Mouse (Mus musculus): ENCODE data around the gene Pot1b. TPM values are rescaled to one million over a fixed set of nuclear protein-coding genes. Genes with fewer than 3 reads are reported as not detected.

The Pot1b gene
- polyA plus RNA-seq, 1 experiment from 2014 or later: 3.1 TPM

- Histone ChIP-seq H3K4me2 (ENCODE audit: low read depth, low read length) (no peak overlapping the region), H3K36me3 (replicated peaks; ENCODE audit: insufficient read depth, low read length) (no peaks in the 10 kb centered on the region), H3K27me3 (ENCODE audit: insufficient read depth, low read length) (no peaks in the 10 kb centered on the region), H3K4me1 (ENCODE audit: insufficient read depth) (no peaks in the 10 kb centered on the region), H3K4me3 (ENCODE audit: low read depth, low read length) (no peak overlapping the region), H3K9me3 (ENCODE audit: low read length) (no peaks in the 10 kb centered on the region), H3K27ac (ENCODE audit: low read depth) (no peak overlapping the region), H3K9ac (replicated peaks) (no peak overlapping the region)
- WGBS (ENCODE audit: insufficient replicate concordance): 42% methylated on average over 1 of the region's 1 CpGs
- ATAC-seq (no peak), DNase-seq (no peak)
- TF ChIP-seq CTCF (IDR thresholded peaks at IDR 0.05; ENCODE audit: low read depth) (no peak), EP300 (IDR thresholded peaks at IDR 0.05; ENCODE audit: low read depth) (no peak)
These were observed 8.8 kb upstream of the Pot1b start for GRCm38 (mm10) chr17:55721270-55721669.

- Histone ChIP-seq H3K9me3 (ENCODE audit: low read length) (no peaks in the 10 kb centered on the region), H3K4me3 (ENCODE audit: low read depth, low read length) (no peak overlapping the region), H3K4me1 (ENCODE audit: insufficient read depth) (no peaks in the 10 kb centered on the region), H3K9ac (replicated peaks) (no peak overlapping the region), H3K27ac (ENCODE audit: low read depth) (no peak overlapping the region), H3K4me2 (ENCODE audit: low read depth, low read length) (no peak overlapping the region), H3K27me3 (ENCODE audit: insufficient read depth, low read length) (no peaks in the 10 kb centered on the region), H3K36me3 (replicated peaks; ENCODE audit: insufficient read depth, low read length) (peaks cover 8% of the 10 kb centered on the region)
- whole genome bisulfite sequencing (ENCODE audit: insufficient replicate concordance): 80% methylated on average over 5 of the region's 5 CpGs
- TF ChIP-seq CTCF (IDR thresholded peaks at IDR 0.05; ENCODE audit: low read depth) (no peak), EP300 (IDR thresholded peaks at IDR 0.05; ENCODE audit: low read depth) (no peak)
- DNase-seq (no peak), ATAC-seq (no peak)
These were observed 9.6 kb downstream of the Pot1b start for GRCm38 (mm10) chr17:55702865-55703264.

GRCm38 (mm10) chr17:55702161-55702820, 10.1 kb downstream of the Pot1b start:
- Histone ChIP-seq H3K9ac (replicated peaks) (no peak overlapping the region), H3K4me1 (ENCODE audit: insufficient read depth) (no peaks in the 10 kb centered on the region), H3K27me3 (ENCODE audit: insufficient read depth, low read length) (no peaks in the 10 kb centered on the region), H3K36me3 (replicated peaks; ENCODE audit: insufficient read depth, low read length) (peaks cover 14% of the 10 kb centered on the region), H3K4me3 (ENCODE audit: low read depth, low read length) (no peak overlapping the region), H3K27ac (ENCODE audit: low read depth) (no peak overlapping the region), H3K9me3 (ENCODE audit: low read length) (no peaks in the 10 kb centered on the region), H3K4me2 (ENCODE audit: low read depth, low read length) (no peak overlapping the region)
- peak; percentile 31; the same call in 1 of the 2 replicates for ATAC-seq
- peak; percentile 85 for DNase-seq
- TF ChIP-seq EP300 (IDR thresholded peaks at IDR 0.05; ENCODE audit: low read depth) (no peak), CTCF (IDR thresholded peaks at IDR 0.05; ENCODE audit: low read depth) (peak; percentile 88)
- WGBS (ENCODE audit: insufficient replicate concordance): 55% methylated on average over 3 of the region's 3 CpGs

- no peak for DNase-seq
- no peak for ATAC-seq
- Histone ChIP-seq H3K4me1 (ENCODE audit: insufficient read depth) (no peaks in the 10 kb centered on the region), H3K4me2 (ENCODE audit: low read depth, low read length) (no peak overlapping the region), H3K4me3 (ENCODE audit: low read depth, low read length) (no peak overlapping the region), H3K9ac (replicated peaks) (no peak overlapping the region), H3K27ac (ENCODE audit: low read depth) (no peak overlapping the region), H3K27me3 (ENCODE audit: insufficient read depth, low read length) (no peaks in the 10 kb centered on the region), H3K9me3 (ENCODE audit: low read length) (no peaks in the 10 kb centered on the region), H3K36me3 (replicated peaks; ENCODE audit: insufficient read depth, low read length) (peaks cover 27% of the 10 kb centered on the region)
- TF ChIP-seq EP300 (IDR thresholded peaks at IDR 0.05; ENCODE audit: low read depth) (no peak), CTCF (IDR thresholded peaks at IDR 0.05; ENCODE audit: low read depth) (no peak)
- 76% methylated on average over 2 of the region's 2 CpGs for WGBS (ENCODE audit: insufficient replicate concordance)
These were observed 13.0 kb downstream of the Pot1b start for GRCm38 (mm10) chr17:55699388-55699787.

- Histone ChIP-seq H3K4me2 (ENCODE audit: low read depth, low read length) (no peak overlapping the region), H3K4me3 (ENCODE audit: low read depth, low read length) (no peak overlapping the region), H3K36me3 (replicated peaks; ENCODE audit: insufficient read depth, low read length) (peaks cover 2% of the 10 kb centered on the region), H3K9me3 (ENCODE audit: low read length) (no peaks in the 10 kb centered on the region), H3K9ac (replicated peaks) (no peak overlapping the region), H3K4me1 (ENCODE audit: insufficient read depth) (no peaks in the 10 kb centered on the region), H3K27ac (ENCODE audit: low read depth) (no peak overlapping the region), H3K27me3 (ENCODE audit: insufficient read depth, low read length) (no peaks in the 10 kb centered on the region)
- no peak for DNase-seq
- TF ChIP-seq CTCF (IDR thresholded peaks at IDR 0.05; ENCODE audit: low read depth) (no peak), EP300 (IDR thresholded peaks at IDR 0.05; ENCODE audit: low read depth) (0 out of 2 replicates have a peak, but pooled peaks have one; percentile 18)
- WGBS (ENCODE audit: insufficient replicate concordance): 65% methylated on average over 2 of the region's 2 CpGs
- peak; percentile 55 for ATAC-seq
These were observed 51.3 kb downstream of the Pot1b start for GRCm38 (mm10) chr17:55661099-55661498.

- no peak within 1 kb of the TSS for H3K4me2 ChIP-seq (ENCODE audit: low read depth, low read length)
- DNase-seq: no peak
- H3K9me3 ChIP-seq (ENCODE audit: low read length): no peaks in the 10 kb centered on the region
- H3K9ac ChIP-seq (replicated peaks): no peak within 1 kb of the TSS
- no peak within 1 kb of the TSS for H3K4me3 ChIP-seq (ENCODE audit: low read depth, low read length)
- H3K27ac ChIP-seq (ENCODE audit: low read depth): no peak within 1 kb of the TSS
- no peaks in the 10 kb centered on the region for H3K36me3 ChIP-seq (replicated peaks; ENCODE audit: insufficient read depth, low read length)
- no peaks in the 10 kb centered on the region for H3K27me3 ChIP-seq (ENCODE audit: insufficient read depth, low read length)
- no peak for ATAC-seq
- no peak for TF ChIP-seq EP300 (IDR thresholded peaks at IDR 0.05; ENCODE audit: low read depth)
- no peak for TF ChIP-seq CTCF (IDR thresholded peaks at IDR 0.05; ENCODE audit: low read depth)
- 72% methylated on average over 3 of the region's 3 CpGs for WGBS (ENCODE audit: insufficient replicate concordance)
- no peaks in the 10 kb centered on the region for H3K4me1 ChIP-seq (ENCODE audit: insufficient read depth)
These were observed 87.3 kb downstream of the Pot1b start, which contains the start of gene Vmn2r118 for GRCm38 (mm10) chr17:55625092-55625491. TSS of gene Vmn2r118 (minus strand) at chr17:55625192.

Other genes with a start within 250 kb of the Pot1b start
- gene Vmn2r118, start 87.4 kb downstream of the Pot1b start, polyA plus RNA-seq (2015; fragmentation: Nextera tagmentation; extraction: Ambion mirVana): not detected in 2 replicates
- gene Adgre4, start 37.4 kb upstream of the Pot1b start, polyA plus RNA-seq (2015; fragmentation: Nextera tagmentation; extraction: Ambion mirVana): 3.1 and 3.3 TPM in 2 replicates
- gene Zfp119a, start 166.3 kb upstream of the Pot1b start, polyA plus RNA-seq (2015; fragmentation: Nextera tagmentation; extraction: Ambion mirVana): 3.0 and 4.5 TPM in 2 replicates
- gene Zfp959, start 179.5 kb upstream of the Pot1b start, polyA plus RNA-seq (2015; fragmentation: Nextera tagmentation; extraction: Ambion mirVana): 4.9 and 5.5 TPM in 2 replicates
- gene Zfp119b, start 236.9 kb upstream of the Pot1b start, polyA plus RNA-seq (2015; fragmentation: Nextera tagmentation; extraction: Ambion mirVana): 3.8 and 4.4 TPM in 2 replicates
- 10.0 and 10.5 TPM in 2 replicates for gene Ebi3, start 240.0 kb upstream of the Pot1b start, polyA plus RNA-seq (2015; fragmentation: Nextera tagmentation; extraction: Ambion mirVana)
- 6.3 and 7.1 TPM in 2 replicates for gene Yju2, start 246.5 kb upstream of the Pot1b start, polyA plus RNA-seq (2015; fragmentation: Nextera tagmentation; extraction: Ambion mirVana)